Mouse (Mus musculus): Measurements from ENCODE around the gene Dgke. TPM values are rescaled to one million over a fixed set of nuclear protein-coding genes. Genes with fewer than 3 reads are reported as not detected.
A peak's percentile ranks its signal among the peaks of the same experiment; 100 is the strongest.

Dgke gene
- total and polyA plus RNA-seq, 2 experiments from 2014 or later, result 14.6 to 37.8 TPM

GRCm38 (mm10) chr11:89067301-89067822 is 712 bp upstream of the Dgke start:
- TF ChIP-seq CTCF (IDR thresholded peaks at IDR 0.05; ENCODE audit: low read depth), result no peak
- no peak for ATAC-seq
- WGBS, result 77% methylated on average over 6 of the region's 6 CpGs

GRCm38 (mm10) chr11:89066126-89066525 is 524 bp downstream of the Dgke start:
- WGBS, result 74% methylated on average over 6 of the region's 6 CpGs
- Histone ChIP-seq H3K4me2 (ENCODE audit: low read depth) (no peak overlapping the region), H3K27ac (ENCODE audit: low read depth, low read length) (no peak overlapping the region), H3K4me1 (ENCODE audit: insufficient read depth) (no peaks in the 10 kb centered on the region), H3K27me3 (ENCODE audit: insufficient read depth, low read length) (no peaks in the 10 kb centered on the region), H3K4me3 (ENCODE audit: low read depth, low read length) (no peak overlapping the region), H3K9me3 (ENCODE audit: low read length) (no peaks in the 10 kb centered on the region), H3K9ac (no peak overlapping the region), H3K36me3 (ENCODE audit: insufficient read depth) (no peaks in the 10 kb centered on the region)
- ATAC-seq (no peak), DNase-seq (no peak)
- TF ChIP-seq CTCF (IDR thresholded peaks at IDR 0.05; ENCODE audit: low read depth), result no peak

More at GRCm38 (mm10) chr11:89067301-89067822, 712 bp upstream of the Dgke start:
- H3K4me2 ChIP-seq (ENCODE audit: low read depth), result no peak overlapping the region
- no peak overlapping the region for H3K9ac ChIP-seq
- H3K36me3 ChIP-seq (ENCODE audit: insufficient read depth), result no peaks in the 10 kb centered on the region
- no peak overlapping the region for H3K4me3 ChIP-seq (ENCODE audit: low read depth, low read length)
- H3K4me1 ChIP-seq (ENCODE audit: insufficient read depth), result no peaks in the 10 kb centered on the region
- H3K9me3 ChIP-seq (ENCODE audit: low read length), result no peaks in the 10 kb centered on the region
- no peaks in the 10 kb centered on the region for H3K27me3 ChIP-seq (ENCODE audit: insufficient read depth, low read length)
- DNase-seq, result no peak
- no peak overlapping the region for H3K27ac ChIP-seq (ENCODE audit: low read depth, low read length)

GRCm38 (mm10) chr11:89065297-89065696 is 1.4 kb downstream of the Dgke start:
- H3K4me3 ChIP-seq (ENCODE audit: low read depth, low read length), result no peak overlapping the region
- no peaks in the 10 kb centered on the region for H3K9me3 ChIP-seq (ENCODE audit: low read length)
- H3K9ac ChIP-seq, result no peak overlapping the region
- no peaks in the 10 kb centered on the region for H3K27me3 ChIP-seq (ENCODE audit: insufficient read depth, low read length)
- H3K4me1 ChIP-seq (ENCODE audit: insufficient read depth), result no peaks in the 10 kb centered on the region
- no peaks in the 10 kb centered on the region for H3K36me3 ChIP-seq (ENCODE audit: insufficient read depth)
- no peak overlapping the region for H3K27ac ChIP-seq (ENCODE audit: low read depth, low read length)
- ATAC-seq, result no peak
- 97% methylated on average over 3 of the region's 3 CpGs for WGBS
- no peak for DNase-seq
- TF ChIP-seq CTCF (IDR thresholded peaks at IDR 0.05; ENCODE audit: low read depth), result peak; percentile 39
- H3K4me2 ChIP-seq (ENCODE audit: low read depth), result no peak overlapping the region

- ATAC-seq (no peak), DNase-seq (no peak)
- H3K36me3 ChIP-seq (ENCODE audit: insufficient read depth), result no peaks in the 10 kb centered on the region
- H3K4me1 ChIP-seq (ENCODE audit: insufficient read depth), result 0 out of 2 replicates have a peak, but pooled peaks cover under 1% of the 10 kb centered on the region
- TF ChIP-seq CTCF (IDR thresholded peaks at IDR 0.05; ENCODE audit: low read depth), result no peak
- H3K27me3 ChIP-seq (ENCODE audit: insufficient read depth, low read length), result no peaks in the 10 kb centered on the region
- H3K4me2 ChIP-seq (ENCODE audit: low read depth), result no peak overlapping the region
- no peak overlapping the region for H3K4me3 ChIP-seq (ENCODE audit: low read depth, low read length)
- no peaks in the 10 kb centered on the region for H3K9me3 ChIP-seq (ENCODE audit: low read length)
- no peak overlapping the region for H3K9ac ChIP-seq
- no peak overlapping the region for H3K27ac ChIP-seq (ENCODE audit: low read depth, low read length)
- 84% methylated on average over 6 of the region's 6 CpGs for WGBS
Observed at GRCm38 (mm10) chr11:89064312-89064711, 2.3 kb downstream of the Dgke start.

- 84% methylated on average over 7 of the region's 7 CpGs for WGBS
- Histone ChIP-seq H3K9ac (no peak overlapping the region), H3K27me3 (ENCODE audit: insufficient read depth, low read length) (no peaks in the 10 kb centered on the region), H3K4me3 (ENCODE audit: low read depth, low read length) (no peak overlapping the region), H3K9me3 (ENCODE audit: low read length) (no peaks in the 10 kb centered on the region), H3K4me1 (ENCODE audit: insufficient read depth) (peaks cover 13% of the 10 kb centered on the region), H3K4me2 (ENCODE audit: low read depth) (no peak overlapping the region), H3K36me3 (ENCODE audit: insufficient read depth) (0 out of 2 replicates have a peak, but pooled peaks cover 3% of the 10 kb centered on the region), H3K27ac (ENCODE audit: low read depth, low read length) (no peak overlapping the region)
- no peak for ATAC-seq
- no peak for DNase-seq
- no peak for TF ChIP-seq CTCF (IDR thresholded peaks at IDR 0.05; ENCODE audit: low read depth)
Observed at GRCm38 (mm10) chr11:89061362-89061761, 5.3 kb downstream of the Dgke start.

DNA sequence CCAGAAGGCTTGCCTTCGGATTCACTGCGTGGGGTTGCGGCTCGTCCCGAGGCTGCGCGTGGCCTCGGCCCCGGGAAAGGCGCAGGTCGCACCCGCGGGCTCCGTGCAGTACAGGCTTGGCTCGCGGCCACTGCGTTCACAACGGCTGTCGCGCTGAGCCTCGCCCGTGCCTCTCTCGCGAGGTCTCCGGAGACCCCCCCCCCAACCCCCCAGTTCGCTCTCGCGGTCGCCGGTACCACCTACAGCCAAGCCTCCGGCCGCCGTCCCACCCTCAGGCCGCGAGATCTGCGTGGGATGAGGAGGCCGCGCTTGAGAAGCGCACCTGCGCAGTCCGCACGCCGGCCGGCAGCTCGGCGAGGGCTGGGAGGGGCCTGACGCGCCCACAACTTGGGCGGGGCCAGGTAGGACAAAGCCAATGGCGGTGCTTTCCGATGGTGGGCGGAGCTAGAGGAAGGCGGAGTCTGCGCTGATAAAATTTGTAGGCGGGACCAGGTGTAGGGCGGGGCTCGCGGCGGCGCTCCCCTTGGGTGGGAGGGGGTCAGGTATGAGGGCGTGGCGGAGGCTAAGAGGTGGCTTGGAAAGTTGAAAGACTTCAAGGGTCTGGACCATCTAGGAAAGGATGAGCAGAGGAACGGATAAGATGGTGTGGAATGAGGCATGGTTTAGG is 6.1 kb downstream of the Dgke start:
- H3K4me3 ChIP-seq (ENCODE audit: low read depth, low read length), result peak overlapping the region; percentile 90
- peaks cover 13% of the 10 kb centered on the region for H3K4me1 ChIP-seq (ENCODE audit: insufficient read depth)
- no peaks in the 10 kb centered on the region for H3K9me3 ChIP-seq (ENCODE audit: low read length)
- peak overlapping the region; percentile 72 for H3K4me2 ChIP-seq (ENCODE audit: low read depth)
- peak; percentile 92 for DNase-seq
- H3K27me3 ChIP-seq (ENCODE audit: insufficient read depth, low read length), result no peaks in the 10 kb centered on the region
- peak overlapping the region; percentile 98 for H3K9ac ChIP-seq
- WGBS, result under 1% methylated on average over 63 of the region's 63 CpGs
- no peak for TF ChIP-seq CTCF (IDR thresholded peaks at IDR 0.05; ENCODE audit: low read depth)
- H3K36me3 ChIP-seq (ENCODE audit: insufficient read depth), result 0 out of 2 replicates have a peak, but pooled peaks cover 8% of the 10 kb centered on the region
- peak; percentile 93 for ATAC-seq
- H3K27ac ChIP-seq (ENCODE audit: low read depth, low read length), result peak overlapping the region; percentile 80

- Histone ChIP-seq H3K4me2 (ENCODE audit: low read depth) (peak overlapping the region; percentile 72), H3K4me1 (ENCODE audit: insufficient read depth) (peaks cover 13% of the 10 kb centered on the region), H3K27me3 (ENCODE audit: insufficient read depth, low read length) (no peaks in the 10 kb centered on the region), H3K27ac (ENCODE audit: low read depth, low read length) (peak overlapping the region; percentile 80), H3K9ac (peak overlapping the region; percentile 98), H3K4me3 (ENCODE audit: low read depth, low read length) (peak overlapping the region; percentile 90), H3K9me3 (ENCODE audit: low read length) (no peaks in the 10 kb centered on the region), H3K36me3 (ENCODE audit: insufficient read depth) (0 out of 2 replicates have a peak, but pooled peaks cover 9% of the 10 kb centered on the region)
- under 1% methylated on average over 33 of the region's 33 CpGs for WGBS
- DNase-seq (peak; percentile 61), ATAC-seq (peak; percentile 56)
- TF ChIP-seq CTCF (IDR thresholded peaks at IDR 0.05; ENCODE audit: low read depth), result peak; percentile 12
Observed at GRCm38 (mm10) chr11:89059919-89060422, 6.7 kb downstream of the Dgke start.

Data from forebrain, postnatal 0 days (tissue).